Mouse (Mus musculus): Measurements from ENCODE around the gene Scd1. TPM values are rescaled to one million over a fixed set of nuclear protein-coding genes. Genes with fewer than 3 reads are reported as not detected.

The Scd1 gene
- total and polyA plus RNA-seq, 3 experiments: 100 to 183 TPM; not detected in 1

GRCm38 (mm10) chr19:44379090-44379489 lies 28.6 kb downstream of the Scd1 start:
- no peak overlapping the region for H3K27ac ChIP-seq (ENCODE audit: control insufficient read depth, low read depth, low read length)
- no peak overlapping the region for H3K9ac ChIP-seq (ENCODE audit: control insufficient read depth, low read depth, low read length, poor library complexity, severe bottlenecking)
- no peak for TF ChIP-seq MXI1 (IDR thresholded peaks at IDR 0.05; ENCODE audit: low read depth, low read length)
- TF ChIP-seq UBTF (IDR thresholded peaks at IDR 0.05; ENCODE audit: borderline replicate concordance, insufficient read depth, low read depth, low read length): no peak
- no peak for TF ChIP-seq TCF12 (IDR thresholded peaks at IDR 0.05; ENCODE audit: low read depth, low read length)
- TF ChIP-seq POLR2AphosphoS5 (IDR thresholded peaks at IDR 0.05; ENCODE audit: borderline replicate concordance, low read depth, low read length): no peak
- no peak for TF ChIP-seq HCFC1 (IDR thresholded peaks at IDR 0.05; ENCODE audit: low read depth, low read length)
- no peak for TF ChIP-seq RCOR1 (IDR thresholded peaks at IDR 0.05; ENCODE audit: low read depth, low read length)
- no peak for TF ChIP-seq JUND (IDR thresholded peaks at IDR 0.05; ENCODE audit: low read depth, low read length)
- TF ChIP-seq CTCF (IDR thresholded peaks at IDR 0.05 in 2 of 3, conservative IDR thresholded peaks at IDR 0.05 in 1 of 3; ENCODE audit: control insufficient read depth in 1 of 3, insufficient read depth in 1 of 3, low read depth in 2 of 3, low read length in 3 of 3, poor library complexity in 1 of 3, severe bottlenecking in 1 of 3): no peak
- no peak for TF ChIP-seq NRF1 (IDR thresholded peaks at IDR 0.05; ENCODE audit: insufficient read depth, low read depth, low read length, poor library complexity, severe bottlenecking)
- no peak for TF ChIP-seq ETS1 (IDR thresholded peaks at IDR 0.05; ENCODE audit: low read depth, low read length)
- no peak for TF ChIP-seq GATA1 (IDR thresholded peaks at IDR 0.05; ENCODE audit: low read depth, low read length)
- no peak for TF ChIP-seq ELF1 (IDR thresholded peaks at IDR 0.05; ENCODE audit: low read depth, low read length)
- TF ChIP-seq MAZ (IDR thresholded peaks at IDR 0.05; ENCODE audit: low read depth, low read length): no peak
- no peak for TF ChIP-seq MAX (IDR thresholded peaks at IDR 0.05; ENCODE audit: low read length)
- TF ChIP-seq SIN3A (IDR thresholded peaks at IDR 0.05; ENCODE audit: low read length): no peak
- no peak for TF ChIP-seq TAL1 (IDR thresholded peaks at IDR 0.05; ENCODE audit: low read length)
- TF ChIP-seq NELFE (IDR thresholded peaks at IDR 0.05; ENCODE audit: low read depth, low read length): no peak
- TF ChIP-seq MEF2A (IDR thresholded peaks at IDR 0.05; ENCODE audit: extremely low read depth, insufficient replicate concordance, low read depth, low read length, poor library complexity, severe bottlenecking): no peak
- no peak for TF ChIP-seq MAFK (IDR thresholded peaks at IDR 0.05; ENCODE audit: borderline replicate concordance, low read depth, low read length)
- H3K27me3 ChIP-seq (ENCODE audit: control insufficient read depth in 1 of 2, insufficient read depth in 2 of 2, low read length in 2 of 2): peaks cover 11 to 31% of the 10 kb centered on the region in 2 experiments
- no peaks in the 10 kb centered on the region for H3K4me1 ChIP-seq (ENCODE audit: control insufficient read depth in 1 of 2, insufficient read depth in 2 of 2, low read length in 2 of 2)
- no peaks in the 10 kb centered on the region for H3K79me2 ChIP-seq (ENCODE audit: control insufficient read depth, insufficient read depth, low read length, poor library complexity)
- no peaks in the 10 kb centered on the region for H3K36me3 ChIP-seq (ENCODE audit: control insufficient read depth in 1 of 2, insufficient read depth in 2 of 2, low read length in 2 of 2)
- H3K9me3 ChIP-seq (replicated peaks; ENCODE audit: insufficient read depth, low read length): no peaks in the 10 kb centered on the region
- no peak overlapping the region for H3K4me3 ChIP-seq (ENCODE audit: control insufficient read depth in 1 of 2, insufficient read depth in 1 of 2, low read depth in 2 of 2, low read length in 2 of 2)
- no peak for DNase-seq (ENCODE audit: low read depth, low spot score)

- no peaks in the 10 kb centered on the region for H3K4me1 ChIP-seq (ENCODE audit: control insufficient read depth in 1 of 2, insufficient read depth in 2 of 2, low read length in 2 of 2)
- H3K9me3 ChIP-seq (replicated peaks; ENCODE audit: insufficient read depth, low read length): no peaks in the 10 kb centered on the region
- TF ChIP-seq GABPA (IDR thresholded peaks at IDR 0.05; ENCODE audit: low read depth, low read length) (no peak), TCF12 (IDR thresholded peaks at IDR 0.05; ENCODE audit: low read depth, low read length) (no peak), POLR2AphosphoS2 (IDR thresholded peaks at IDR 0.05; ENCODE audit: low read length) (no peak), MAFK (IDR thresholded peaks at IDR 0.05; ENCODE audit: borderline replicate concordance, low read depth, low read length) (no peak), SMC3 (IDR thresholded peaks at IDR 0.05; ENCODE audit: low read depth, low read length) (no peak), JUND (IDR thresholded peaks at IDR 0.05; ENCODE audit: low read depth, low read length) (no peak), TAL1 (IDR thresholded peaks at IDR 0.05; ENCODE audit: low read length) (no peak), ZC3H11A (IDR thresholded peaks at IDR 0.05; ENCODE audit: low read depth, low read length) (no peak), RAD21 (IDR thresholded peaks at IDR 0.05; ENCODE audit: low read depth, low read length) (no peak), NELFE (IDR thresholded peaks at IDR 0.05; ENCODE audit: low read depth, low read length) (no peak)
- H3K79me2 ChIP-seq (ENCODE audit: control insufficient read depth, insufficient read depth, low read length, poor library complexity): no peaks in the 10 kb centered on the region
- no peak overlapping the region for H3K27ac ChIP-seq (ENCODE audit: control insufficient read depth, low read depth, low read length)
- peaks cover 11 to 31% of the 10 kb centered on the region in 2 experiments for H3K27me3 ChIP-seq (ENCODE audit: control insufficient read depth in 1 of 2, insufficient read depth in 2 of 2, low read length in 2 of 2)
- no peak for DNase-seq (ENCODE audit: low read depth, low spot score)
- H3K4me3 ChIP-seq (ENCODE audit: control insufficient read depth in 1 of 2, insufficient read depth in 1 of 2, low read depth in 2 of 2, low read length in 2 of 2): no peak overlapping the region
- H3K9ac ChIP-seq (ENCODE audit: control insufficient read depth, low read depth, low read length, poor library complexity, severe bottlenecking): no peak overlapping the region
- H3K36me3 ChIP-seq (ENCODE audit: control insufficient read depth in 1 of 2, insufficient read depth in 2 of 2, low read length in 2 of 2): no peaks in the 10 kb centered on the region
Observed at GRCm38 (mm10) chr19:44377629-44378375, 29.9 kb downstream of the Scd1 start.
